Mouse (Mus musculus): ENCODE measurements at regions not wholly inside any gene's neighbourhood (a gene's known extent, or its start where the extent isn't known, plus 50 kb on each side); places are given as distances from the start of the nearest gene placed in this dataset.

GRCm38 (mm10) chr2:78722739-78723138, 145.2 kb upstream of the Ube2e3 start:
- Histone ChIP-seq H3K4me1 (no peaks in the 10 kb centered on the region), H3K9me3 (replicated peaks) (no peaks in the 10 kb centered on the region), H3K9ac (no peak overlapping the region), H3K36me3 (no peaks in the 10 kb centered on the region), H3K27me3 (no peaks in the 10 kb centered on the region), H3K4me3 (no peak overlapping the region), H3K4me2 (replicated peaks) (no peak overlapping the region), H3K27ac (no peak overlapping the region)
- 91% methylated on average over 6 of the region's 6 CpGs for WGBS
- no peak for ATAC-seq (ENCODE audit: low FRiP score)

GRCm38 (mm10) chr2:78718550-78718949, 149.4 kb upstream of the Ube2e3 start:
- H3K4me2 ChIP-seq (replicated peaks) = no peak overlapping the region
- no peaks in the 10 kb centered on the region for H3K9me3 ChIP-seq (replicated peaks)
- H3K9ac ChIP-seq = no peak overlapping the region
- ATAC-seq (ENCODE audit: low FRiP score) = no peak
- 36% methylated on average over 1 of the region's 1 CpGs for WGBS
- H3K4me1 ChIP-seq = 0 out of 2 replicates have a peak, but pooled peaks cover 2% of the 10 kb centered on the region
- H3K27me3 ChIP-seq = no peaks in the 10 kb centered on the region
- H3K27ac ChIP-seq = no peak overlapping the region
- no peak overlapping the region for H3K4me3 ChIP-seq
- no peaks in the 10 kb centered on the region for H3K36me3 ChIP-seq

GRCm38 (mm10) chr2:78716157-78716798, 151.6 kb upstream of the Ube2e3 start:
- Histone ChIP-seq H3K4me2 (replicated peaks) (no peak overlapping the region), H3K27ac (no peak overlapping the region), H3K9me3 (replicated peaks) (no peaks in the 10 kb centered on the region), H3K36me3 (no peaks in the 10 kb centered on the region), H3K27me3 (no peaks in the 10 kb centered on the region), H3K4me1 (0 out of 2 replicates have a peak, but pooled peaks cover 2% of the 10 kb centered on the region), H3K4me3 (no peak overlapping the region), H3K9ac (no peak overlapping the region)
- no peak for ATAC-seq (ENCODE audit: low FRiP score)
- 77% methylated on average over 7 of the region's 7 CpGs for WGBS

GRCm38 (mm10) chr2:78694851-78695250, 173.1 kb upstream of the Ube2e3 start:
- H3K36me3 ChIP-seq = no peaks in the 10 kb centered on the region
- H3K4me2 ChIP-seq (replicated peaks) = no peak overlapping the region
- no peaks in the 10 kb centered on the region for H3K4me1 ChIP-seq
- WGBS = 53% methylated on average over 6 of the region's 6 CpGs
- no peak overlapping the region for H3K4me3 ChIP-seq
- no peaks in the 10 kb centered on the region for H3K27me3 ChIP-seq
- ATAC-seq (ENCODE audit: low FRiP score) = peak; percentile 76; the same call in 1 of the 2 replicates
- no peak overlapping the region for H3K27ac ChIP-seq
- H3K9me3 ChIP-seq (replicated peaks) = no peaks in the 10 kb centered on the region
- H3K9ac ChIP-seq = no peak overlapping the region

GRCm38 (mm10) chr2:78656668-78657067, 211.3 kb upstream of the Ube2e3 start:
- Histone ChIP-seq H3K9me3 (replicated peaks) (no peaks in the 10 kb centered on the region), H3K4me2 (replicated peaks) (no peak overlapping the region), H3K9ac (no peak overlapping the region), H3K4me1 (no peaks in the 10 kb centered on the region), H3K36me3 (no peaks in the 10 kb centered on the region), H3K27ac (no peak overlapping the region), H3K27me3 (no peaks in the 10 kb centered on the region), H3K4me3 (no peak overlapping the region)
- WGBS = 78% methylated on average over 2 of the region's 2 CpGs
- ATAC-seq (ENCODE audit: low FRiP score) = no peak

GRCm38 (mm10) chr2:78655156-78655855, 212.6 kb upstream of the Ube2e3 start:
- H3K4me1 ChIP-seq = no peaks in the 10 kb centered on the region
- H3K36me3 ChIP-seq = no peaks in the 10 kb centered on the region
- WGBS = 78% methylated on average over 7 of the region's 7 CpGs
- no peak overlapping the region for H3K27ac ChIP-seq
- ATAC-seq (ENCODE audit: low FRiP score) = no peak
- H3K4me3 ChIP-seq = no peak overlapping the region
- H3K27me3 ChIP-seq = no peaks in the 10 kb centered on the region
- no peak overlapping the region for H3K4me2 ChIP-seq (replicated peaks)
- no peaks in the 10 kb centered on the region for H3K9me3 ChIP-seq (replicated peaks)
- H3K9ac ChIP-seq = no peak overlapping the region

GRCm38 (mm10) chr2:78651549-78651948, 216.4 kb upstream of the Ube2e3 start:
- H3K36me3 ChIP-seq = no peaks in the 10 kb centered on the region
- ATAC-seq (ENCODE audit: low FRiP score) = no peak
- WGBS = 57% methylated on average over 2 of the region's 2 CpGs
- H3K27me3 ChIP-seq = no peaks in the 10 kb centered on the region
- no peak overlapping the region for H3K9ac ChIP-seq
- H3K4me3 ChIP-seq = no peak overlapping the region
- H3K4me1 ChIP-seq = no peaks in the 10 kb centered on the region
- no peaks in the 10 kb centered on the region for H3K9me3 ChIP-seq (replicated peaks)
- H3K4me2 ChIP-seq (replicated peaks) = no peak overlapping the region
- no peak overlapping the region for H3K27ac ChIP-seq

- Histone ChIP-seq H3K4me2 (replicated peaks) (no peak overlapping the region), H3K9ac (no peak overlapping the region), H3K4me1 (no peaks in the 10 kb centered on the region), H3K27me3 (no peaks in the 10 kb centered on the region), H3K27ac (no peak overlapping the region), H3K9me3 (replicated peaks) (no peaks in the 10 kb centered on the region), H3K4me3 (no peak overlapping the region), H3K36me3 (no peaks in the 10 kb centered on the region)
- 83% methylated on average over 6 of the region's 6 CpGs for WGBS
- ATAC-seq (ENCODE audit: low FRiP score) = no peak
Observed at GRCm38 (mm10) chr2:78640361-78640760, 227.6 kb upstream of the Ube2e3 start.

- H3K27ac ChIP-seq = no peak overlapping the region
- 78% methylated on average over 4 of the region's 4 CpGs for WGBS
- H3K4me2 ChIP-seq (replicated peaks) = no peak overlapping the region
- no peaks in the 10 kb centered on the region for H3K4me1 ChIP-seq
- no peaks in the 10 kb centered on the region for H3K9me3 ChIP-seq (replicated peaks)
- H3K9ac ChIP-seq = no peak overlapping the region
- H3K36me3 ChIP-seq = no peaks in the 10 kb centered on the region
- no peak for ATAC-seq (ENCODE audit: low FRiP score)
- no peak overlapping the region for H3K4me3 ChIP-seq
- H3K27me3 ChIP-seq = no peaks in the 10 kb centered on the region
Observed at GRCm38 (mm10) chr2:78625264-78625663, 242.7 kb upstream of the Ube2e3 start.

GRCm38 (mm10) chr2:78606388-78606787, 261.5 kb upstream of the Ube2e3 start:
- ATAC-seq (ENCODE audit: low FRiP score) = no peak
- Histone ChIP-seq H3K36me3 (no peaks in the 10 kb centered on the region), H3K4me3 (no peak overlapping the region), H3K27ac (no peak overlapping the region), H3K4me2 (replicated peaks) (no peak overlapping the region), H3K9ac (no peak overlapping the region), H3K9me3 (replicated peaks) (no peaks in the 10 kb centered on the region), H3K27me3 (no peaks in the 10 kb centered on the region), H3K4me1 (no peaks in the 10 kb centered on the region)

- no peak for ATAC-seq (ENCODE audit: low FRiP score)
- H3K36me3 ChIP-seq = no peaks in the 10 kb centered on the region
- H3K4me2 ChIP-seq (replicated peaks) = no peak overlapping the region
- H3K27me3 ChIP-seq = no peaks in the 10 kb centered on the region
- no peak overlapping the region for H3K27ac ChIP-seq
- no peaks in the 10 kb centered on the region for H3K9me3 ChIP-seq (replicated peaks)
- no peak overlapping the region for H3K4me3 ChIP-seq
- H3K4me1 ChIP-seq = no peaks in the 10 kb centered on the region
- H3K9ac ChIP-seq = no peak overlapping the region
- 91% methylated on average over 2 of the region's 2 CpGs for WGBS
Observed at GRCm38 (mm10) chr2:78600753-78601152, 267.2 kb upstream of the Ube2e3 start.

GRCm38 (mm10) chr2:78598039-78598438, 269.9 kb upstream of the Ube2e3 start:
- Histone ChIP-seq H3K4me3 (no peak overlapping the region), H3K36me3 (no peaks in the 10 kb centered on the region), H3K4me2 (replicated peaks) (no peak overlapping the region), H3K9ac (no peak overlapping the region), H3K9me3 (replicated peaks) (no peaks in the 10 kb centered on the region), H3K27me3 (no peaks in the 10 kb centered on the region), H3K4me1 (no peaks in the 10 kb centered on the region), H3K27ac (no peak overlapping the region)
- no peak for ATAC-seq (ENCODE audit: low FRiP score)
- 88% methylated on average over 8 of the region's 8 CpGs for WGBS

- 81% methylated on average over 2 of the region's 2 CpGs for WGBS
- ATAC-seq (ENCODE audit: low FRiP score) = no peak
Observed at GRCm38 (mm10) chr2:78596251-78596650, 271.7 kb upstream of the Ube2e3 start.

More at GRCm38 (mm10) chr2:78596251-78596650, 271.7 kb upstream of the Ube2e3 start:
- Histone ChIP-seq H3K27ac (no peak overlapping the region), H3K9me3 (replicated peaks) (no peaks in the 10 kb centered on the region), H3K4me2 (replicated peaks) (no peak overlapping the region), H3K4me1 (no peaks in the 10 kb centered on the region), H3K27me3 (no peaks in the 10 kb centered on the region), H3K36me3 (no peaks in the 10 kb centered on the region), H3K9ac (no peak overlapping the region), H3K4me3 (no peak overlapping the region)
